Mouse (Mus musculus): ENCODE data around the gene Yars.

Gene Yars

GRCm38 (mm10) chr4:129188803-129189541 lies 588 bp upstream of the Yars start:
- CTCF ChIA-PET: interaction anchor here (0.5 kb wide), 1 partner anchor 9 kb away, joined by 3 read pairs; no protein-coding TSS in a partner anchor

GRCm38 (mm10) chr4:129190538-129190937 lies 978 bp downstream of the Yars start:
- CTCF ChIA-PET: no interaction called here

GRCm38 (mm10) chr4:129191691-129192090 lies 2.1 kb downstream of the Yars start:
- CTCF ChIA-PET: no interaction called here

GRCm38 (mm10) chr4:129194280-129194679 lies 4.7 kb downstream of the Yars start:
- CTCF ChIA-PET: no interaction called here

- CTCF ChIA-PET: interaction anchor here (0.7 kb wide), 1 partner anchor 9 kb away, joined by 3 read pairs; no protein-coding TSS in a partner anchor
Measured at GRCm38 (mm10) chr4:129197514-129197913, 8.0 kb downstream of the Yars start.

GRCm38 (mm10) chr4:129204655-129205054 lies 15.1 kb downstream of the Yars start:
- CTCF ChIA-PET: no interaction called here

- CTCF ChIA-PET: interaction anchor here (0.8 kb wide), 1 partner anchor 207 kb away, joined by 3 read pairs; no protein-coding TSS in a partner anchor
Measured at GRCm38 (mm10) chr4:129206792-129207191, 17.2 kb downstream of the Yars start.

DNA sequence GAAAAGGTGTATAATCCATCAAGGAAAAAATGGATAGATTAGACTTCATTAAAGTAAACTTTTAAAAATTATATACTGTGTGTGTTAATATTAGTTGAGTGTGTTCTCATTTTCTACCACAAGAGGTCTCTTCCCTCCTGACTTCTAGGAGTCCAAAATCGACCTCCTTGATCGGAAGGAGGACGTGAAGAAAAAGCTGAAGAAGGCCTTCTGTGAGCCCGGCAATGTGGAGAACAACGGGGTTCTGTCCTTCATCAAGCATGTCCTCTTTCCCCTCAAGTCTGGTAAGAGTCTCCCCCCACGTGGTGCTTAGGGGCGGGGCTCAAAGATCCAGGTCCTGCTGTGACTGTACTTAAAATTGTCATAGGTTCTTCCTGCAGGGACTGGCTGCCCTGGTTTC lies 19.9 kb downstream of the Yars start:
- CTCF ChIA-PET: interaction anchor here (0.5 kb wide), 1 partner anchor 10 kb away, joined by 3 read pairs; no protein-coding TSS in a partner anchor

- CTCF ChIA-PET: interaction anchor here (0.6 kb wide), 1 partner anchor 41 kb away, joined by 6 read pairs; no protein-coding TSS in a partner anchor
Measured at GRCm38 (mm10) chr4:129211461-129211860, 21.9 kb downstream of the Yars start.

GRCm38 (mm10) chr4:129212486-129212885 lies 22.9 kb downstream of the Yars start:
- CTCF ChIA-PET: interaction anchor here (0.6 kb wide), 1 partner anchor 91 kb away, joined by 5 read pairs; the partner anchor contains the start of gene Hpca

DNA sequence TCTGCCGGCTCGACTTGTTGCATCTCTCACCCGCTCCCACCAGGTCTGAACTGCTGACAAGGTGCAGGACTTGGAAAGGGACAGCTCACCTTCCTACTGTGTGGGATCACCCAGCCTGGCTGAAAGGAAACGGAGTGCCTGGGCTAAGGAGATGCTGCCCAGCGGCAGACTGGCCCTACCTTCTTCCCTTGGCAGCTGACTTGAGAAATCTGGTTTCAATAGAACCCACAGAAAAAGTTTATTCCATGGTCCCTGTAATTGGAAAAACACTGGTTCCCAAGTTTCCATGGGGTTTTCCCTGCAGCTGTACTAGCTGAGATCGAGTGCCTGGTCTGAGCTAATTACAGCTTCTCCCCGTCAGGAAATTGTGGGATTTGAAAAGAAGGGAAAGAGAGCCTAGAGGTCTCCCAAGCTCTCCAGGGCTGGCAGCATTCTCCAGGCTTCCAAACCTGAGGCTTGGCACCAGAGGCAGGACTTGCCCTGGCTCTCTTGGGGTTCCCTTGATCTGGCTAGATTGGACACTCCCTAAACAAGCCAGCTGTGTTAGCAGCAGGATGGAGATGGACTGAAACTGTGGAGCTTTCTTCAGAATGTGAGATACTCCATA lies 29.1 kb downstream of the Yars start:
- CTCF ChIA-PET: no interaction called here

GRCm38 (mm10) chr4:129219198-129219597 lies 29.6 kb downstream of the Yars start:
- CTCF ChIA-PET: no interaction called here

DNA sequence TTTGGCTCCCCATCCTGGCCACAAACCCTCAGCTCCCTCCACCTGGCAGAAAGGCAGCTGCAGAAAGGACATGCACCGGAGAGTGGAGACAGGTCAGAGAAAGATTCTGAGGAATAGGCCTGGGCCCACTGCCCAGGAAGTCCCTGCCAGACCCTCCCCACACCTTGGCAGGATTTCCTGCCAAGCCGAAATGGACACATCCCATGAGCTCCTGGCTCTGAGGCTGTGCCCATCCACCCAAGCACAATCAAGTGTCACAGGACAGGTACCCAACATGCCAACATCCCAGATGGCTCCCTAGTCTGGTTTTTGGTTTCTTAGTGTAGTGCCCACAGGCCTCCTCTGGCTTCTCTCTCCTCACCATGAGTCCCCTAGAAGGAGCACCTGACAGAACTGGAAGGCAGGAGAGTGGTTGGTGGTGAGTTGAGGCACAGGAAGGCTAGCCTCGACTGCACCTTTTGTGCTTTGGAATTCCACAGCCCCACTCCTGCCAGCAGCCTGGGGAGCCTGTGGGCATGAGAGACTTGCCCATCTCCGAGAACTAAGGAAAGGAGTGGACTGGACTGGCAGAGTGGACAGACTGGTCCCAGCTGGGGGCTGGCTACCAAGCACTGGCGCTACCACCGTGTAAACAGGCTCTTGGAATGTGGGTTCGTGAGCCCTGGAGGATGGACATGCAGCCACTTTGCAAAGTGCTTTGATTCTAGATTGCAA lies 31.0 kb downstream of the Yars start:
- CTCF ChIA-PET: no interaction called here

- CTCF ChIA-PET: no interaction called here
Measured at GRCm38 (mm10) chr4:129221097-129222010, 31.8 kb downstream of the Yars start.

DNA sequence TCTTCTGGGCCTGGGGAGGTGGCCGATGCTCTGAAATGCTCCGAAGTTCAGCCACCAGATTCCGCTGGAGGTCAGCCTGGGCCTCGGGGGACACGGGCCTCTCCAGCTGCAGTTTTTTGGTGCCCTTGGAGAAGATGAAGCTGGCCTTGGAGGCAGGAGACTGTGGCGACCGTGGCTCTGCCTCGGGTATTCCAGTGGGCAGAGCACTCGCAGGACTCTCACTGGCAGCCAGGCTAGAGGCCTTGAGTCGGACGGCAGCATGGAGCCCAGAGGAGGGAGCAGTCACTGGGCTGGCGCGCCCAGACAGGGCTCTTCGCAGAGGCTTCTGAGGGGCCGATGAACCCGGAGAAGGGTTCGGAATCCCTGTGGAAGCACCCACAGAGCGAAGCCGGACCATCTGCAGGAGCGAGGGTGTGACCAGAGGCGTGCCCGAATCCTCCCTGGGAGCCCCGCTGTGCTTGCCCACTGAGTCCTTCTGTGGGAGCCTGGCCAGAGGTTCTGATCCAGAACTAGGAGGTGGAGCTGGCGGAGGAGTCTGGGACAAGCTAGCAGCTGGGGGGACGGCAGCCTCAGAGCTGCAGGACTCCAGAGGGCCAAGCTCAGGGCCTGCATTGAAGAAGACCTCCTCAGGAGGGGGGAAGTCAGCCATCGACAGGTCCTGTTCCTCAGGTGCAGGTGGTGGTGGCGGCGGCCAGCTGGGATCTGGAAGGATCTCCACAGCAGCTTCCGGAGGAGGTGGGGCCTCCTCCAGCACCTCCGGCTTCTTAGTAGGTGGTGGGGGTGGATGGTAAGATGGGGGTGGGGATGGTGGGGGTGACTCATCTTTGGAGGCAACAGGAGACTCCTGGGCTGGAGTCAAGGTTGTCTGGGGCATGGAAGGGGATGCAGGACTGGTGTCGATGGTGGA lies 32.7 kb downstream of the Yars start:
- CTCF ChIA-PET: no interaction called here

GRCm38 (mm10) chr4:129223421-129224281 lies 34.1 kb downstream of the Yars start:
- CTCF ChIA-PET: no interaction called here

GRCm38 (mm10) chr4:129225315-129225714 lies 35.8 kb downstream of the Yars start:
- CTCF ChIA-PET: no interaction called here

DNA sequence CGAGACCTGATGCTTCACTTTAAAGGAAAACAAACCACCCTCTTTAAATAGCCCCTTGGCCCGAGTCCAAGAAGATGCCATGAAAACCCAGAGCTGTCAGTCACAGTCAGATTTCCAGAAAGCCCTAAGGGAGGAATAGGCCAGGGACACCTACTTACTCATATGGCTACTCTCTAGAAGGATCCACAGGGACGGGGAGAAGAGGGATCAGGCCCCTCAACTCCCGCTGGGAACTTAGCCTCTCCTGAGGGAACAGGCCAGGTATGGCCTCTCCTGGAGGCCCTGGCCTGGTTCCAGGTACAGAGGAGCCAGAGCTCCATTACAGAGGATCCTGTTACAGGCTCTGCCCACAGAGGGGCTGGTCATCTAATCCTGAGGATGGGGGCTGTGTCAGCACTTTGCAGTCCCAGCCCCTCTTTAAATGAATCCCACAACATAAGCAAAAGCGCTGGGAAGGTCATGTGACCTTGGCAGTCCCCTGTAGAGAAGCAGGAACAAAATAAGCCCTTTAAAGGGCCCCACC lies 36.9 kb downstream of the Yars start:
- CTCF ChIA-PET: no interaction called here

Data from spleen, embryonic (tissue).